ENCODE assay signal across 18 mouse cellular contexts in genomic region chr6:29967917-29968316, GRCm38 (mm10). TPM values are rescaled to one million over a fixed set of nuclear protein-coding genes. Genes with fewer than 3 reads are reported as not detected.
DNase-seq lines count a peak whose midpoint lies in the region; ATAC-seq and TF ChIP-seq lines count a peak whose summit lies in the region.
"Had no signal": no experiment of that assay in that cellular context is flagged by ENCODE, and none has a peak within 500 bp of the region (broad histone marks: within the 10 kb centered on the region; RNA-seq: fewer than 3 reads in every experiment).

No protein-coding gene starts in this region.

- H3K9ac ChIP-seq in heart, embryonic 15.5 days, result no peak overlapping the region
- no peak overlapping the region for H3K9ac ChIP-seq in heart, embryonic 12.5 days
- H3K9ac ChIP-seq in midbrain, embryonic 11.5 days (ENCODE audit: low read length), result no peak overlapping the region
- no peak overlapping the region for H3K9ac ChIP-seq in midbrain, embryonic 13.5 days (replicated peaks)
- no peak overlapping the region for H3K9ac ChIP-seq in MEL (ENCODE audit: control insufficient read depth, low read depth, low read length, poor library complexity, severe bottlenecking)
- H3K9ac ChIP-seq: forebrain, embryonic 12.5 days; hindbrain, embryonic 13.5 days had no signal

- H3K4me1 ChIP-seq in heart, embryonic 15.5 days (replicated peaks), result peaks cover 6% of the 10 kb centered on the region
- H3K4me1 ChIP-seq in heart, embryonic 12.5 days (replicated peaks), result peaks cover 6% of the 10 kb centered on the region; the same call in 1 of the 2 replicates
- H3K4me1 ChIP-seq in midbrain, embryonic 11.5 days (ENCODE audit: control insufficient read depth, insufficient read depth, low read length), result no peaks in the 10 kb centered on the region
- H3K4me1 ChIP-seq in midbrain, embryonic 13.5 days (replicated peaks), result no peaks in the 10 kb centered on the region
- H3K4me1 ChIP-seq in MEL (ENCODE audit: control insufficient read depth in 1 of 2, insufficient read depth in 2 of 2, low read length in 2 of 2), result peaks cover 0 to 3% of the 10 kb centered on the region in 2 experiments; a peak in 2 of 4 replicates
- H3K4me1 ChIP-seq: forebrain, embryonic 12.5 days; hindbrain, embryonic 13.5 days had no signal

- 0 out of 2 replicates have a peak overlapping the region, but pooled peaks have one; percentile 36 for H3K27ac ChIP-seq in heart, embryonic 15.5 days
- no peak overlapping the region for H3K27ac ChIP-seq in heart, embryonic 12.5 days (ENCODE audit: poor library complexity, severe bottlenecking)
- no peak overlapping the region for H3K27ac ChIP-seq in midbrain, embryonic 11.5 days (ENCODE audit: low read depth, low read length)
- H3K27ac ChIP-seq in midbrain, embryonic 13.5 days, result no peak overlapping the region
- H3K27ac ChIP-seq in MEL (ENCODE audit: control insufficient read depth, low read depth, low read length), result no peak overlapping the region
- H3K27ac ChIP-seq: forebrain, embryonic 12.5 days; hindbrain, embryonic 13.5 days had no signal

- TF ChIP-seq CTCF in MEL (IDR thresholded peaks at IDR 0.05 in 2 of 3, conservative IDR thresholded peaks at IDR 0.05 in 1 of 3; ENCODE audit: control insufficient read depth in 1 of 3, insufficient read depth in 1 of 3, low read depth in 2 of 3, low read length in 3 of 3, poor library complexity in 1 of 3, severe bottlenecking in 1 of 3), result no peak

- peak; percentile 75 for DNase-seq in midbrain, embryonic 11.5 days (ENCODE audit: low spot score, missing footprints)
- peak; percentile 67 for DNase-seq in MEL (ENCODE audit: low read depth, low spot score)
- peak; percentile 25 for DNase-seq in Muller cell, postnatal 12 days (ENCODE audit: inconsistent ontology term)
- DNase-seq in kidney, postnatal 14 days, result no peak
- DNase-seq: adrenal gland, postnatal 10 days; cerebellum, adult 8-10 months; gastrocnemius, postnatal 36 days; heart, postnatal 14 days; kidney, adult 8-10 months; kidney, postnatal 10 days had no signal

- H3K36me3 ChIP-seq in heart, embryonic 15.5 days, result no peaks in the 10 kb centered on the region
- H3K36me3 ChIP-seq in heart, embryonic 12.5 days, result no peaks in the 10 kb centered on the region
- H3K36me3 ChIP-seq in midbrain, embryonic 11.5 days (ENCODE audit: control insufficient read depth, insufficient read depth, low read length), result no peaks in the 10 kb centered on the region
- H3K36me3 ChIP-seq in midbrain, embryonic 13.5 days, result no peaks in the 10 kb centered on the region
- H3K36me3 ChIP-seq in MEL (ENCODE audit: control insufficient read depth in 1 of 2, insufficient read depth in 2 of 2, low read length in 2 of 2), result peaks cover 0 to 4% of the 10 kb centered on the region in 2 experiments; a peak in 1 of 4 replicates
- H3K36me3 ChIP-seq: forebrain, embryonic 12.5 days; hindbrain, embryonic 13.5 days had no signal

- no peak for ATAC-seq in heart, embryonic 15.5 days (replicated peaks; ENCODE audit: insufficient number of reproducible peaks, insufficient read depth, low FRiP score, low read depth)
- ATAC-seq in heart, embryonic 12.5 days (ENCODE audit: insufficient number of reproducible peaks, low FRiP score), result no peak
- no peak for ATAC-seq in midbrain, embryonic 11.5 days (ENCODE audit: low FRiP score)
- ATAC-seq in midbrain, embryonic 13.5 days, result no peak
- ATAC-seq: activated CD4-positive, CD25-positive, alpha-beta regulatory T cell, adult 4 months; lung, postnatal 0 days had no signal

- no peak overlapping the region for H3K4me3 ChIP-seq in heart, embryonic 15.5 days
- no peak overlapping the region for H3K4me3 ChIP-seq in heart, embryonic 12.5 days
- H3K4me3 ChIP-seq in midbrain, embryonic 11.5 days (ENCODE audit: low read depth, low read length), result no peak overlapping the region
- no peak overlapping the region for H3K4me3 ChIP-seq in midbrain, embryonic 13.5 days (replicated peaks)
- no peak overlapping the region for H3K4me3 ChIP-seq in MEL (ENCODE audit: control insufficient read depth in 1 of 2, insufficient read depth in 1 of 2, low read depth in 2 of 2, low read length in 2 of 2)
- H3K4me3 ChIP-seq: forebrain, embryonic 12.5 days; hindbrain, embryonic 13.5 days had no signal

- no peaks in the 10 kb centered on the region for H3K27me3 ChIP-seq in heart, embryonic 15.5 days
- H3K27me3 ChIP-seq in heart, embryonic 12.5 days (replicated peaks), result no peaks in the 10 kb centered on the region
- H3K27me3 ChIP-seq in midbrain, embryonic 11.5 days (ENCODE audit: control insufficient read depth, insufficient read depth, low read length), result no peaks in the 10 kb centered on the region
- H3K27me3 ChIP-seq in midbrain, embryonic 13.5 days, result no peaks in the 10 kb centered on the region
- H3K27me3 ChIP-seq in MEL (ENCODE audit: control insufficient read depth in 1 of 2, insufficient read depth in 2 of 2, low read length in 2 of 2), result peaks cover 0 to 2% of the 10 kb centered on the region in 2 experiments; a peak in 1 of 4 replicates
- H3K27me3 ChIP-seq: forebrain, embryonic 12.5 days; hindbrain, embryonic 13.5 days had no signal

- no peak for TF ChIP-seq RAD21 in MEL (IDR thresholded peaks at IDR 0.05; ENCODE audit: low read depth, low read length)

- no peak for TF ChIP-seq POLR2A in MEL (IDR thresholded peaks at IDR 0.05; ENCODE audit: control insufficient read depth in 1 of 2, insufficient read depth in 1 of 2, low read depth in 1 of 2, low read length in 2 of 2, poor library complexity in 1 of 2)

- TF ChIP-seq EP300 in MEL (IDR thresholded peaks at IDR 0.05; ENCODE audit: low read depth in 1 of 2, low read length in 2 of 2), result peak; percentile 54 to 56; a peak in 3 of 4 replicates

- no peak overlapping the region for H3K4me2 ChIP-seq in heart, embryonic 15.5 days
- no peak overlapping the region for H3K4me2 ChIP-seq in heart, embryonic 12.5 days
- H3K4me2 ChIP-seq in midbrain, embryonic 11.5 days, result no peak overlapping the region
- H3K4me2 ChIP-seq in midbrain, embryonic 13.5 days (replicated peaks), result no peak overlapping the region
- H3K4me2 ChIP-seq: forebrain, embryonic 12.5 days; hindbrain, embryonic 13.5 days had no signal

- no peaks in the 10 kb centered on the region for H3K79me2 ChIP-seq in MEL (ENCODE audit: control insufficient read depth, insufficient read depth, low read length, poor library complexity)

- H3K9me3 ChIP-seq in heart, embryonic 15.5 days (replicated peaks), result 0 out of 2 replicates have a peak, but pooled peaks cover 4% of the 10 kb centered on the region
- H3K9me3 ChIP-seq in heart, embryonic 12.5 days (replicated peaks), result 0 out of 2 replicates have a peak, but pooled peaks cover 5% of the 10 kb centered on the region
- no peaks in the 10 kb centered on the region for H3K9me3 ChIP-seq in midbrain, embryonic 11.5 days (ENCODE audit: control insufficient read depth, low read length)
- H3K9me3 ChIP-seq in midbrain, embryonic 13.5 days, result no peaks in the 10 kb centered on the region
- H3K9me3 ChIP-seq in MEL (replicated peaks; ENCODE audit: insufficient read depth, low read length), result no peaks in the 10 kb centered on the region
- H3K9me3 ChIP-seq: forebrain, embryonic 12.5 days; hindbrain, embryonic 13.5 days had no signal

- 48% methylated on average over 7 of the region's 7 CpGs for WGBS in heart, embryonic 15.5 days
- WGBS in heart, embryonic 12.5 days, result 55% methylated on average over 7 of the region's 7 CpGs
- whole genome bisulfite sequencing in midbrain, embryonic 11.5 days, result 75% methylated on average over 7 of the region's 7 CpGs
- WGBS in midbrain, embryonic 13.5 days, result 65% methylated on average over 7 of the region's 7 CpGs

TF ChIP-seq in MEL, 35 proteins besides CTCF, POLR2A, EP300 and RAD21:
- TF ChIP-seq ZKSCAN1 (IDR thresholded peaks at IDR 0.05; ENCODE audit: low read depth, low read length), result no peak
- peak; percentile 36; the same call in 1 of the 2 replicates for TF ChIP-seq GATA1 (IDR thresholded peaks at IDR 0.05; ENCODE audit: low read depth, low read length)
- TF ChIP-seq RCOR1 (IDR thresholded peaks at IDR 0.05; ENCODE audit: low read depth, low read length), result peak; percentile 88

RNA-seq across cellular contexts. Expression of gene Strip2, which starts 51.1 kb away (rescaled TPM):
- polyA plus RNA-seq in heart, embryonic 15.5 days (2015; fragmentation: Nextera tagmentation; extraction: Ambion mirVana), result 53.2 and 63.1 TPM in 2 replicates
- polyA plus RNA-seq in heart, embryonic 12.5 days (2016; fragmentation: Nextera tagmentation; extraction: Ambion mirVana), result 39.5 and 39.8 TPM in 2 replicates
- 0.62 and 0.83 TPM in 2 replicates for polyA plus RNA-seq in midbrain, embryonic 11.5 days (2014; fragmentation: Nextera tagmentation; extraction: Ambion mirVana)
- 1.4 and 1.6 TPM in 2 replicates for polyA plus RNA-seq in midbrain, embryonic 13.5 days (2015; fragmentation: Nextera tagmentation; extraction: Ambion mirVana)
- 0.12 and 0.13 TPM in 2 replicates for total RNA-seq in MEL (2012; rRNA removed)
- under 1 TPM in 1 of 2 experiments, not detected in 1; 0.39 TPM for polyA plus RNA-seq in MEL (2012; ENCODE audit: insufficient read depth in 1 of 2, insufficient read length in 2 of 2, low read depth in 1 of 2, low replicate concordance in 2 of 2, missing spikeins in 1 of 2)
- total RNA-seq: neutrophil, adult 5-6 weeks had no signal
- polyA plus RNA-seq: activated CD4-positive, CD25-positive, alpha-beta regulatory T cell, adult 4 months had no signal

Comparison
In these comparisons a context has a peak if more than half of its experiments do, and no peak if none do; other contexts are left out.
1. RNA of gene Strip2, which starts 51.1 kb away (polyA plus RNA-seq): 53.2 to 63.1 TPM in heart, embryonic 15.5 days and 39.5 to 39.8 TPM in heart, embryonic 12.5 days; 1.4 to 1.6 TPM in midbrain, embryonic 13.5 days, 0.62 to 0.83 TPM in midbrain, embryonic 11.5 days and 0.39 TPM in MEL; every median in the first group is over 10 times any median in the second.